Mouse (Mus musculus): ENCODE data around the gene Ccdc8.

GRCm38 (mm10) chr7:16948923-16949458 lies 43.5 kb upstream of the Ccdc8 start:
- TF ChIP-seq CTCF (IDR thresholded peaks at IDR 0.05; ENCODE audit: control insufficient read depth, insufficient read depth, insufficient read length) (no peak), MYOG (IDR thresholded peaks at IDR 0.05; ENCODE audit: control insufficient read depth, extremely low read depth, insufficient read length) (no peak), MAX (IDR thresholded peaks at IDR 0.05) (no peak), USF1 (IDR thresholded peaks at IDR 0.05; ENCODE audit: low read depth) (no peak)
